Mouse (Mus musculus): ENCODE measurements around the gene Dhx16.
"Not testable (repeated sequence)": the region's sequence is repeated elsewhere in the genome, so short reads cannot be mapped to it uniquely, and the experiment has no call there.

Gene Dhx16

GRCm38 (mm10) chr17:35879245-35880057 is at the start of gene Dhx16:
TSS of gene Dhx16 (plus strand) at chr17:35879819.
- DNase-seq (ENCODE audit: low spot score): peak; percentile 97

GRCm38 (mm10) chr17:35832400-35833238 is 47.0 kb upstream of the Dhx16 start:
- DNase-seq (ENCODE audit: low spot score): no peak

DNA sequence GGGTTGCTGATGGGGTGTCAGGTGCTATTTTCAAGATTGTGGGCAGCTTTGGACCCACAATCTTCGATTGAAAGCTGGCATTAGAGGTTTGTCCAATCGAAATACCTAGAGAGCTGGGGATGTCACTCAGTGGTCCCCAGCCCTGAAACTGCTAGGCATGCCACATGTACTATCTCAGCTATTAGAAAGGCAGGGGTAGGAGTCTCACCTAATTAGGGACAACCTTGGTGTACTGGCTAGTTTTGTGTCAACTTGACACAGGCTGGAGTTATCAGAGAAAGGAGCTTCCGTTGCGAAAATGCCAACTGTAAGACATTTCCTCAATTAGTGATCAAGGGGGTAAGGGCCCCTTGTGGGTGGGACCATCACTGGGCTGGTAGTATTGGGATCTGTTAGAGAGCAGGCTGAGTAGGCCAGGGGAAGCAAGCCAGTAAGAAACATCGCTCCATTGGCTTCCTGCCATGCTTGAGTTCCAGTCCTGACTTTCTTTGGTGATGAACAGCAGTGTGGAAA is 46.3 kb upstream of the Dhx16 start:
- no peak for DNase-seq (ENCODE audit: low spot score)

DNA sequence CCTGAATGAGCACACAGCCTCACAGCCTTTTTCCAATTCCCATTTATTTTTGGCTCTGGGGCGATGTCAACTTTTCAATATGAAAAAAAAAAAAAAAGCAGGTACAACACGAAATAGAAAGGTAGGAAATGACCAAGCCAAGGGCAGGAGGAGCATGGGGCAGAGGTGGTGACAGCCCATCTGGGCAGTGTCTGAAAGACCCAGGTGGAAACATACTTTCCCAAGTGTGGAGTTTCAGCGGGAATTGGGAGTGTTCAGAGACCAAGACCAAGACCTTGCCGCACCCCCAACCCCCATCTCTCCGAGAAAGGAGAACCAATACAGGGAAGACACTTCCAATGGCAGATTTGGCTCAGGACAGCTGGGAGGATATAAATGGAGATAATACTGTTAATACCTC is 45.7 kb upstream of the Dhx16 start:
- no peak for DNase-seq (ENCODE audit: low spot score)

DNA sequence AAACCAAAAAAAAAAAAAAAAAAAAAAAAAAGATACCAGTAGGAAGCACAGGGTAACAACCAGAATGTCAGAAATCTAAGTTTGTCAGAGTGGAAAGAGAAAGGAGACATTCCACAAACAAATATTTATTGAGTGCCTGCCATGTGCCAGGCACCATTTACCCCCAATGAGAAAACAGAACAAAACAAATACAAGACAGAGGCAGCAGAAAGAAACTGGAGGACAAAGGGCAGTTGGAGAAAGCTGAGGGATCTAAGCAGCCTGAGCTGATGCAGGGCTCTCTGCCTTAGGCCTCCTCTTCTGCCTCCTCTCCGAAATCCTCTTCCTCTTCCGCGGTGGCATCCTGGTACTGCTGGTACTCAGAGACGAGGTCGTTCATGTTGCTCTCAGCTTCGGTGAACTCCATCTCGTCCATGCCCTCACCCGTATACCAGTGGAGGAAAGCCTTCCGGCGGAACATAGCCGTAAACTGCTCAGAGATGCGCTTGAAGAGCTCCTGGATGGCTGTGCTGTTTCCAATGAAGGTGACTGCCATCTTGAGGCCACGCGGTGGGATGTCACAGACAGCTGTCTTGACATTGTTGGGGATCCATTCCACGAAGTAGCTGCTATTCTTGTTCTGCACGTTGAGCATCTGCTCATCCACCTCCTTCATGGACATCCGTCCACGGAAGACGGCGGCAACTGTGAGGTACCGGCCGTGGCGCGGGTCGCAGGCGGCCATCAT is 44.8 kb upstream of the Dhx16 start:
- no peak for DNase-seq (ENCODE audit: low spot score)

- no peak for DNase-seq (ENCODE audit: low spot score)
These were observed 44.0 kb upstream of the Dhx16 start for GRCm38 (mm10) chr17:35835424-35836140.

DNA sequence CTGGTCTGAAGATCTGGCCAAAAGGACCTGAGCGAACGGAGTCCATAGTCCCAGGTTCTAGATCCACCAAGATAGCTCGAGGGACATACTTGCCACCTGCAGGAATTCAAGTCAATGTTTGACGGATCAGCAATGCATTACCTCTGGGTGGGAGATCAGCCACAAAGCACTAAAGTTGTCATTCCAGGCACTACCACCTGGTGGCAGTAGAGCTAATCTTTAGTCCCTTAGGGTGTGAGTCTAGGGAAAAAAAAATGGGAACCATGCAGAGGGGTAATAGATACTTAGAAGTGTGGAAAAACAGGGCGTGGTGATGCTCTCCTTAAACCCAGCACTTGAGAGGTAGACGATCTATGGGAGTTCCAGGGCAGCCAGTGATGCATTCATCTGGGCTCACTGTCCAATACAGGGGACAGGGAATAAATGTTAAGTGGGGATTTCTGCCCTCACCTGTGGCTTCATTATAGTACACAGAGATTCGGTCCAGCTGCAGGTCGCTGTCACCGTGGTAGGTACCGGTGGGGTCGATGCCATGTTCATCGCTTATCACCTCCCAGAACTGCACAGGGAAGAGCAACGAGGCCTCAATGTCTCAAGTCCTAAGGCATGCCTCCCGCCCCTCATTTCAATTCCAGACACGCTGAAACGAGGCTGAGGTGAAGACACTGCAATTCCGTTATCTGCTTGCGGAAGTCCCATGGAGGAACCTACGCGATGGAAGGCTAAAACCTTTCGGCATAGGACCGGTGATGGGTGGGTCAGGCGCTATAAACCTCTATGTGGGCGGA is 43.2 kb upstream of the Dhx16 start:
- DNase-seq (ENCODE audit: low spot score): peak; percentile 87

GRCm38 (mm10) chr17:35836991-35837422 is 42.6 kb upstream of the Dhx16 start:
- peak; percentile 88 for DNase-seq (ENCODE audit: low spot score)

- DNase-seq (ENCODE audit: low spot score): peak; percentile 48
These were observed 42.1 kb upstream of the Dhx16 start for GRCm38 (mm10) chr17:35837487-35837886.

DNA sequence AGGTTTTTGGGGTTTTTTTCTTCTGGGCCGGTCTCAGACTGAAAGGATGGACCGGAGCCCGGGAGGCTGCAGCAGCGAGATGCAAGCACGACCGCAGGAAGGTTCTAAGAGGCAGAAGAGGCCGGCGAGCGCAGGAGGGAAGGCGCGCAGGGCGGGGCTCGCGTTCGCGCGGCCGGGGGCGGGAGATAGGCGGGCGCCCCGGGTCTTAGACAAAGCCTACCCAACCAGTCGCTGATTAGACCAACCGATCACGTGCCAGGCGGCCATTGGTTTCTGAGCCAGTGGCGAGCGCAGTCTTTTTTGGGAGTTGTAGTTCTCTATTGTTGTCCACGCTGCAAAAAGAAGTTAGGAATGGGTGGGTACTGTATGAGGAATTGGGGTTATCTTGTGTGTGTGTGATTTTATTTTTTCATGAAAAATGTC is 41.5 kb upstream of the Dhx16 start, which contains the start of gene Tubb5:
TSS of gene Tubb5 (minus strand) at position 185 of the 423 bp plus-strand sequence.
- DNase-seq (ENCODE audit: low spot score): peak; percentile 97

DNA sequence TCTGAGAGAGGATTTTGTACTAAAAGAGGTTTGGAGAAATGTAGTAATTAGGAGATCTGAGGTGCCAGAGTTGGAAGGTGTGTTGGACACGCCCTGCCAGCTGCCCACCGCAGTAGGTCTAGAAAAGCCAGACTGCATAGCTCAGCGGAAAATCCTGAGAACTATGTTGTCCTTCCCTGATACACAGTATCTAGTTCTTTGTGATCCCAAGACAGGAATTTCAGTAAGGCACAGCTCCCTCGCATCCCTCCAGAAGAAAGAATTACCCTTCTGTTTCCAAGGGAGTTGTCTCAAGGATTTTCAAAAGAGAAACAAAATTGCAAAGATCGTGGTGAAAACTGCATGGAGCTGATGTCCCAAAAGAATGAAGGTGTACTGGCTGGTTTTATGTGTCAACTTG is 41.0 kb upstream of the Dhx16 start:
- DNase-seq (ENCODE audit: low spot score): no peak

GRCm38 (mm10) chr17:35839002-35839401 is 40.6 kb upstream of the Dhx16 start:
- DNase-seq (ENCODE audit: low spot score): not testable (repeated sequence)

GRCm38 (mm10) chr17:35840561-35840960 is 39.1 kb upstream of the Dhx16 start:
- no peak for DNase-seq (ENCODE audit: low spot score)

DNA sequence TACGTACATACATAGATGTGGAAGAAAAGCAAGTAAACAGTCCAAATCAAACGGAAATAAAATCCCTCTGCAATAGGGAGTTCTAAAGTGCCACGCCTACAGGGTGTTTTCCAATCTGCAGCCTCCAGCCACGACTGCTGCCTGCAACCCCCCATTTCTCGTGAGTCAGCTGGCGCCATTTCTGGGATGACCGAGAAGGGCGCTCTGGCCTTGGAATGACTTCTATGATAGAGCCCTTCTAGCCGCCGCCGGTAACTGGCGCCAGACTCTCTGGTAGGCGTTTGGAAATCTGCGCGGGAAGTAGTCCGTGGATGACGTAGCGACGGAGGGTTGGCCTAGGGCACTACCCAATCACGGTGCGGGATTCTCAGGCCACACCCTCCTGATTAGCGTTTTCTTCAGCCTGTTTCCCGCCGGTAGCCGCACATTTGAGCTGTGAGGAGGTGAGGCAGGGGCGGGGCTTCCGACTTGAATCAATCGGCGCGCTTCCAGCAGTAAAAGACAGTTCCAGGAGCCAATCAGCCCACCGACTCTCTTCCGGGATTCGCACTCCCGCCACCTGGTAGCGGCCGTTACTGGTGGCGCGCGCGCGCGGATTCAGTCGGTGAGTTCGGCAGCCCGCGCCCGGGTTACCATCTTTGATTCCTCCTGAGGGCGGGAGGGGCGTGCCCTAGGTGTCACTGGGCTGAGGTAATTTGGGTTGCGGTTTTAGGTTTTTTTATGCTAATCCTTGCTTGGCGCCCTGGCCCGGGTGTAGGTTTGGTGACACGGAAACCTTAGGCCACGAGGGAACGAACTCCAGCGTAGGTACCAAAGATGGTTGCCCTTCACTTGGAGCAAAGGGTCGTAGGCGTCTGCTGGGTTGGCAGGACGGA is 38.3 kb upstream of the Dhx16 start, which contains the start of gene Mdc1:
TSS of gene Mdc1 (plus strand) at position 440 of the 875 bp plus-strand sequence.
- peak; percentile 99 for DNase-seq (ENCODE audit: low spot score)

DNA sequence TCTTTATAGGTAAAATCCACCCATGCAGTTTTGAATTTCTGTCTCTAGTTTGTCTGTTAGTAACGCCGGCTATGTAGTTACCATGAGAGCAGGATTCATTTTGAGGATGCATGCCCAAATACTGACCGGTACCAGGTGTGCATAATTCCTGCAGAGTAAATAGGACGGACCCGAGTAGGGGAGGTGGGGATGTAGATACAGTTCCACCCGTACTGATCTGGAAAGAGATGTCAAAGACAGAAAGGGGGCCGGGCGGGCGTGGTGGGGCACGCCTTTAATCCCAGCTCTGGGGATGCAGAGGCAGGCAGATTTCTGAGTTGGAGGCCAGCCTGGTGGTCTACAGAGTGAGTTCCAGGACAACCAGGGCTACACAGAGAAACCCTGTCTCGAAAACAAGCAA is 37.6 kb upstream of the Dhx16 start:
- DNase-seq (ENCODE audit: low spot score): no peak

DNA sequence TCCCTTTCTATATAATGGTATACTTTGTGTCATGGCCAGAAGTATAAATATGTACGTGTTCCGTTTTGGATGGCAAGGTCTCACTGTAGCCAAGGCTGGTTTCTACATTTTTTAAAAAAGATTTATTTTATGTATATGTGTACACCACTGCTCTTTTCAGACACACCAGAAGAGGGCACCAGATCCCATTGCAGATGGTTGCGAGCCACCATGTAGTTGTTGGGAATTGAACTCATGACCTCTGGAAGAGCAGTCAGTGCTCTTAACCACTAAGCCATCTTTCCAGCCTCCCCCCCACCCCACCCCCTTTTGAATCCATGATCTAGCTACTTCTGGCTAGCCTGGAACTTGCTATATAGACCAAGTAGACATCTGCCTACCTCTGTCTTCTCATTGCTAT is 36.1 kb upstream of the Dhx16 start:
- DNase-seq (ENCODE audit: low spot score): no peak

GRCm38 (mm10) chr17:35848112-35848511 is 31.5 kb upstream of the Dhx16 start:
- DNase-seq (ENCODE audit: low spot score): no peak

GRCm38 (mm10) chr17:35850974-35851373 is 28.6 kb upstream of the Dhx16 start:
- no peak for DNase-seq (ENCODE audit: low spot score)

DNA sequence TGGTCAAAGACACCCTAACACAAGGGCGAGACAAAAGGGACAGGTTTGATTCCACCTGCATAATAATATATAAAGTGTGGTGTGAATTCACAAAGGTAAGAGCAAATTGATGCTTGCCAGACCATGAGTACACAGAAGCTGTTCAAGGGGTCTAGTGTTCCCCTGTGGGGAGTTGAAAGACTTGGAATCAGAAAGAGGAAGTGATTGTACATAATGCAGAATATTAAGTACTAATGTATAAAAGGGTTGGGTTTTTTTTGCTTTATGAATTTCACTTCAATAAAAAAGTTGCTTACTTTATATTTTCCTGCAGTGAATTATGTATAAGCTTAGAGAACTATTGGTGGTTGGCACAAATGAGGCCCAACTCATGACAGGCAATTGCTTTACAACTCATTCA is 20.2 kb upstream of the Dhx16 start:
- DNase-seq (ENCODE audit: low spot score): no peak

Data from urinary bladder, postnatal 14 days (tissue).